Mouse (Mus musculus) R1 (cell line): ENCODE measurements around the gene Izumo1r.

Experiments
- DNase-seq: peaks from one replicate; pipeline ENCODE4 v3.0.0-alpha.2; 2018; ENCODE audit warnings: low read depth, low spot score

Gene Izumo1r

GRCm38 (mm10) chr9:14904741-14905475 lies 1.2 kb upstream of the Izumo1r start:
- no peak for DNase-seq

- no peak for DNase-seq
Observed at GRCm38 (mm10) chr9:14903006-14903405, 743 bp downstream of the Izumo1r start.

- DNase-seq: no peak
Observed at GRCm38 (mm10) chr9:14902416-14902815, 1.3 kb downstream of the Izumo1r start.

- no peak for DNase-seq
Observed at GRCm38 (mm10) chr9:14901757-14902156, 2.0 kb downstream of the Izumo1r start.

GRCm38 (mm10) chr9:14897102-14897501 lies 6.6 kb downstream of the Izumo1r start:
- DNase-seq: no peak

DNA sequence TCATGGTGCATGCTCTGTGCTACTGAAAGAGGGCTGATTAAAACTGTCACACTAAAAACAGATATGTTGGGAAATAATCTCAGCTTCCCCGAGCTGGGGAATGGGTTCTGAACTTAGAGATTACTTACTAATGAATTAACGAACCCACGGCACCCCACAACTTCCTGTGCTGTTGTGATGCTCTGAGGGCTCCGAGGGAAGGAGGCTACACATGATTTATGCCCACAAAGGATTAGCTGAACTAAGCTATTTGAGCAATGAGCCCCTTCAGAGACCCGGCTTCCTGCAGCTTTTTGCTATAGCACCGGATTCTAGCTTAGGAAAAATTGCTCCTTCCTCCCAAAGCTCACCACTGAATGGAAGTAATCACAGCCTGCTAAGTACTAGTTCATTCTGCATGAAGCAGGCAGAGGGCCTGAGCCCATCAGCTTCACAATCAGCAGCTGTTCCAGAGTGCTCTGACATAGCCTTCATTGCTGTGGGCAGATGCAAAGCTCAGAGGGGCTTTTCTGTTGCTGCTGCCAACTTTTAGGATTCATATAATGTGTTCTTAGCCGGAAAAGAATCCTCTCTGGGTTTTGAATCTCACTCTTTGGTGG lies 8.4 kb downstream of the Izumo1r start:
- no peak for DNase-seq

- peak; percentile 51 for DNase-seq
Observed at GRCm38 (mm10) chr9:14894628-14895027, 9.1 kb downstream of the Izumo1r start.

DNA sequence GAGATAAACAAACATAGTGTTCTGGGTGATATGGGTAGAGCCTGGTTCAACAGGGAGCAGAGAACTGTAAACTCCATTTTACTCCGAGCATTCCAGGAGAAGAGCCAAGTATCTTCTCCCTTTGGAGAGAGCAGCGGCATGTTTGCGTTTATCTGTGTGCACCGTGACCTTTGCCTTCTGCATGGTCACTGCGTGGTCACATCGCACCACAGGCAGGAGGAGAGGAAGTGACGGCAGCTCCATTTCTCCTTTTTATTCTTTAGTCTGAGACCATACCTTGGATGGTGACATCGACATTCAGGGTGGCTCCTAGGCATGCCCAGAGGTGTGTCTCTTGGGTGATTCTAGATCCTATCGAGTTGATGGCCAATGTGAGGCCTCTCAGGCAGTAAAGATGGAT lies 10.4 kb downstream of the Izumo1r start:
- DNase-seq: no peak

GRCm38 (mm10) chr9:14891891-14892290 lies 11.9 kb downstream of the Izumo1r start:
- no peak for DNase-seq

DNA sequence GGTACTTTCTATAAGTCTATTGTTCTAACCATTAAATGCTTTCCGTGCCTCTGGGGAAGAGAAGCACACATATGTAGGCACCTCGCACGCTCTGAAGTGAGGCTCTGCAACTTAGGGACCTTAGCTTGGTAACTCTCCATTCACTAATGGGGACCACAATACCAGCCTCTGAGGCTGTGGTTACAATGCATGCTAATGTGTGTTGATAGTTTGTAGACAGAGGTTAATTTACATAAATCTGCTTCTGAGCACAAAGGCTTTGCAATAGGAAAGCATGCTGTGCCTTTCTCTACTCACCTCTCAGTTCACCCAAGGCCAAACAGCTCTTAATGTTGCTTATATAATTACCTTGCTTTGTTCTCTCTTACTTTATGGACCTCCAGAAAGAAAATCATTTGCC lies 13.1 kb downstream of the Izumo1r start:
- peak; percentile 71 for DNase-seq

- no peak for DNase-seq
Observed at GRCm38 (mm10) chr9:14888671-14889070, 15.1 kb downstream of the Izumo1r start.

DNA sequence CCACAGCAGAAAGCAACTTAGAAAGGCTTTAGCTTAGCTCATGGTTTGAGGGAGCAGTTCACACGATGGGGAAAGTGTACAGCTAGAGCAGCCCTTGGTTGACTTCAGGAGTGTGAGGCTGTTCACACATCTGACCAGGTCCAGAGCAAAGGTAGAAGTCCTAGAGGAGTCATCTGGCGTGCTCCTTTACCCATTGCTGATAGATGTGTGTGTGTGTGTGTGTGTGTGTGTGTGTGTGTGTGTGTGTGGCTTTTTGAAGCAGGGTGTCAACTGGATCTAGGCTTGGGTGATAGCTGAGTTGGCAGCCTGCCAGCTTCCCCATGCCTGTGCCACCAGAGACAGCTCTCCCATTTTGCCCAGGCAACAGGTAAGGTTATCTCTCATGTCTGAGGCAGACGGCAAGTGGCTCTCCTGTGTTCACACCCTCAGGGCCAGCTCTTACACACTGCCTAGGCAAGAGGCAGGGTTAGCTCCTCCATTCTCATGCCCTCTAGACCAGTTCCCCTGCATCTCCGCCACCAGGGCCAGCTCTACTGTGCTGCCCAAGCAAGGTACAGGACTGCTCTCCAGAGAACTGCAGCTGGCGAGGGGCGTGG lies 15.9 kb downstream of the Izumo1r start:
- no peak for DNase-seq

- no peak for DNase-seq
Observed at GRCm38 (mm10) chr9:14885954-14886353, 17.8 kb downstream of the Izumo1r start.

GRCm38 (mm10) chr9:14885151-14885550 lies 18.6 kb downstream of the Izumo1r start:
- DNase-seq: no peak

DNA sequence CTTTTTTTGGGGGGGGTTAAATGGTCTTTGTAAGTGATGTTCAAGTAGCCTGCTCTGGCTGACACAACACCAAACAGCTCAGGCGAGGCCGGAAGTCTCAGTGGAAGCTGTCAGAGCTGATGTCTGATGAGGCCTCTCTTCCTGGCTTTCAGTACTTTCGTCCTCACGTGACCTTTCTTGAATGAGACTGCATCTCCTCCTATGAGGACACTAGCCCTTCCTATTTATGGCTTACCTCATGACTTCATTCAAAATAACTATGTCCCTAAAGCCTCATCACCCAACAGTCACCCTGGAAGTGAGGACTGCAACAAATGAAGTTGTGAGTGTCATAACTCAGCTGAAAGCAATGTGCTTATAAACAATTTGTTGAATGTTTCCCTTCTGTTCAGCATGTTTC lies 19.1 kb downstream of the Izumo1r start:
- DNase-seq: no peak

DNA sequence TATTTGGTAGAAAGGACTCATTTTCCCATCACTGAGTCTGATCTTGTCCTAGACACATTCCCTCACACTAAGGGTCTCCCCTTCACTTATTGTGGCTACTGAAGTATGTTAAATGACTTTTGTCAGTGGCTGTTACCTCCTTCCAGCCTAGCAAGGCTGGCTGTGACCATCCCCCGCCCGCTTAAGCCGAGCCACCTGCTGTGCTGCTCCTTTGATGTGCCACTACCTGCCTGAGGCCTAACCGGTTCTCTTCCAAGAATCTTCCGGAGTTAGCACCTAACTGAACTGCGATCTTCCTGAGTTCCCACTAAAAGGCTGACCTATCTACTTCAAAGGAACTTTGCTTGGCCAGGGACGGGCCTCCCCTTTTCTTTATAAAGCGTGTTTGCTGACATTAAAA lies 27.2 kb downstream of the Izumo1r start:
- DNase-seq: peak; percentile 46

DNA sequence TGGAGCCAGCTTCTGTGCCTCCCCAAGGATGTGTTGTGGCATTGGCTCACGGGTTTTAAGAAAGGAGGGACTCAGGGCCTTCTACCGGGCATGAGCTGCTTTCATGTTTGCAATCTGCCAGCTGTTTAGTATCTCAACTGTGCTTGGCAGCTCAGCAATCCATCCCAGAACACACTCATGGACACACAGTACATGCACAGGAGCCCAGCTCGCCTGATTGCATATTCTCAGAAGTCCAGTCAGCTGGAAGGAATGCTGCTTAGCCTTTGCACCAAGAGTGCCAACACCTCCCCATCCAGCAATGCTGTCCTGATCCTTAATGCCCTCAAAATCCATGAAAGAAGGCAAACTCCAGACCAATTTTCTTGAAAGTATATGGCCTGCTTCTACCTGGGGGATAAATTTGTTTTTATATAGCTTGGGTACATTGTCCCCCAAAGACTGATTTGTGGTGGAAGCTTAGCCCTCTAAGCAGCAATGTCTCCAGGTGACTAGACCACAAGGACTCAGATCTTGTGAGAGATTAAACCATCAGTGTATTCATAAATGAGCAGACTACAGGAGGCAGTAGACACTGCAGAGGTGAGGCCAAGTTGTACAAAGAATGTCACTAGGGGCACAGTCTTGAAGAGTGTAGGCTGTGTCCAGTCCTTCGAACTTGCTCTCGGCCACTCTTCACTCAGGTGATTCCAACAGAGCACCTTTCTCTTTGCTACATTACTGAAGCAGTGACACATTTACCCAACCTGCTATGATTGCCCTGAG lies 27.8 kb downstream of the Izumo1r start:
- no peak for DNase-seq

DNA sequence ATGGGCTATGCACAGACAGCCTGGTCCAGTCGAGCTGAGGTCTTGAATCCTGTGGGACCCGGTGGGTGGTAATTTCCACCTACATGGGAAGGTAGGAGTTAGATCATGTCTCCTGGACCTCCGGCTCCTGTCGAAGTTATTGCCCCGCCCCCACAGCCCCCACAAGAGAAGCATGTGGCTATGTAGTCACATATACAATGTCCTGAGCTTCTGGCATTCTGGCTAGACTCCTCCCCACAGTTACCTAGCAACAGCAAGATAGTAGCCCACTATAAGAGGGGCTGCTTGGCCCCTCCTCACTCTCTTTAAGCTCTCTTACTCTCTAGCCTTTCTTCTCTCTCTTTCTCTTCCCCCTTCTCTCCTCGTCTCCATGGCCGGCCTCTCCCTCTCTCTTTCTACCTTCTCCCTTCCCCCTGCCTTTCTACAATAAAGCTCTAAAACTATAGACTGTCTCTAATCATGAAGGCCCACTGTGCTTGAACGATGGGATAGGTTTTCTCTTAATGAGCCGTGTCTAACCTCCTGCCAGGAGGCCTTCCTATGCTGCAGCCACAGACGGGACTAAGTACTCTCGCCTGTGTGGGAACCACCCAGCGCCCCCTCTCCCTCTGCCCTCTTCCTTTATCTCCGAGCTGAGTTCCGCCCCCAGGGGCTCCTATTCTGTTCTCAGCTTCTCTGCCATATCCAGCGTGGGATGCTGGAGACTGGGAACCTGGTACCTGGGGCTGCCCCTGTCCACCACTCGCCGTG lies 31.4 kb downstream of the Izumo1r start:
- DNase-seq: no peak

DNA sequence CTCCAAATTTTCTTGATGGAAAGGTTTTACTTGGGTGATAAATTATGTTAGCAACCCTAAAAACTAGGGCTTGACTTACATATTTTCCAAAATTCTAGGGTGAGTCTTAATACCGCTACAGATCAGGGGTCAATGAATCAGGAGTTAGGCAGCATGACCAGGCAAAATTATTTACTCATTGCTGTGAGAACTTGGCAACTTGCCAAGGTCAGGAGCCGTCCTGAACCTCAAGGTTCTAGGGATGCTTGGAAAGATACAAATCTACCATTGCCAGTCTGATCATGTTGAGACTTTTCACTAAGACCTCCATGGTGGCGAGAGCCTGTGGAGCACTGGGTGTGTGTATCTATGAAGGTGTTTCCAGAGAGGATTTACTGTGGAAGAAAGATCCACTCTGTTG lies 32.2 kb downstream of the Izumo1r start:
- no peak for DNase-seq

DNA sequence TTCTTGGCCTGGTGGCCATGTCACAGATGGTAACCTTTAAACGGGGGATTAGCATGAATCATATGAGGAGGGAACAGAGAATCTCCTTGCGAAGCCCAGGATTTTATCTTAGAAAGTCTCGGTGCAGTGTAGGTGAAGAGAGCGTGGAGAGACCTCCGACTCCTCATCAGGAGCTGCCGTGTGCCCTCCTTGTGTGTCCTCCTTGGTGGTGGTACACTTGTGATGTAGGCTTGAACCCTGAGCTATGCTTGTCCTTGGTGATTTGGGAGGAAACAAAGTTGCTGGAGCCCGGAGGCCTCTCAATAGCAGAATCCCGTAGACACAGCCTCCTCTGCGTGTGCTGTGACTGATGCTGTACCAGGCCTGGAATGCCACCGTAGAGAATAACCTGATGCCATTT lies 32.9 kb downstream of the Izumo1r start:
- DNase-seq: no peak

DNA sequence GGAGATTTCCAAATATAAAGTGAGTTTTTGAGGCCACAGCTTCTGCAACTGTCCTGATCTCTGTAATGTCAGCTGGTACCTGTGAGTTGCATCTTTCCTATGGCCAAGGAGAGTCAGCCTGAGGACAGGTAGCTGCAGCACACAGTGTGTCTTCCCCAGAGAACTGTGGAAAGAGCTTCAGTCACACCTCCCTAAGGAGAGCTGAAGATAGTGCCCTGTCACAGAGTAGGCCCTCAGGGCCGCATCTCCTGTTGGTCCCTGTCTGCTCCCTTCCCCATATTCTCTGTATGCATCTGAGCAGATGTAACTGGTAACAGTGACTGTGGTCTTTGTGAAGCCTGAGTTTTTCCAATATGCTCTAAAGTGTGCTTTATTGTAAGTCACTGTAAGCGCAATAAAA lies 33.4 kb downstream of the Izumo1r start:
- no peak for DNase-seq

- no peak for DNase-seq
Observed at GRCm38 (mm10) chr9:14868326-14868725, 35.4 kb downstream of the Izumo1r start.
